Mouse (Mus musculus) limb, embryonic 10.5 days (tissue): ENCODE measurements at regions not wholly inside any gene's neighbourhood (a gene's known extent, or its start where the extent isn't known, plus 50 kb on each side); places are given as distances from the start of the nearest gene placed in this dataset.

Experiments
- DNase-seq: peaks from one replicate; pipeline ENCODE4 v3.0.0-alpha.2; 2017; ENCODE audit warnings: low spot score
- H3K27ac ChIP-seq: fragments of 300-500 bp; sonication (generic); 2 replicates; pipeline ENCODE4 v1.5.1; 2016; ENCODE audit warnings: mild to moderate bottlenecking
- H3K27me3 ChIP-seq: fragments of 300-500 bp; sonication (generic); 2 replicates; pipeline ENCODE4 v1.6.1; 2016; ENCODE audit warnings: low read depth, mild to moderate bottlenecking; ENCODE audit not compliant: poor library complexity, severe bottlenecking
- H3K36me3 ChIP-seq: fragments of 300-500 bp; sonication (generic); 2 replicates; pipeline ENCODE4 v1.6.1; 2016; ENCODE audit warnings: mild to moderate bottlenecking, moderate library complexity
- H3K4me1 ChIP-seq: fragments of 300-500 bp; sonication (generic); 2 replicates; pipeline ENCODE4 v1.6.1; 2016
- H3K4me3 ChIP-seq: fragments of 300-500 bp; sonication (generic); 2 replicates; pipeline ENCODE4 v1.5.1; 2016; ENCODE audit warnings: mild to moderate bottlenecking, moderate library complexity
- H3K9me3 ChIP-seq: fragments of 300-500 bp; sonication (generic); replicated peaks from 2 replicates; pipeline ENCODE4 v1.6.1; 2016; ENCODE audit warnings: mild to moderate bottlenecking
- WGBS: fragments of 180-500 bp; shearing (Covaris S2); methylation state at CpG from one replicate; pipeline ENCODE4 v1.1.7; 2016; 5-methylcytosine and 5-hydroxymethylcytosine counted together

GRCm38 (mm10) chr7:129079786-129080185 lies 177.0 kb upstream of the Plpp4 start:
- no peaks in the 10 kb centered on the region for H3K4me1 ChIP-seq
- H3K27me3 ChIP-seq = no peaks in the 10 kb centered on the region
- 91% methylated on average over 6 of the region's 6 CpGs for WGBS
- no peak overlapping the region for H3K27ac ChIP-seq
- H3K4me3 ChIP-seq = no peak overlapping the region
- no peak for DNase-seq
- H3K9me3 ChIP-seq = no peaks in the 10 kb centered on the region
- no peaks in the 10 kb centered on the region for H3K36me3 ChIP-seq

DNA sequence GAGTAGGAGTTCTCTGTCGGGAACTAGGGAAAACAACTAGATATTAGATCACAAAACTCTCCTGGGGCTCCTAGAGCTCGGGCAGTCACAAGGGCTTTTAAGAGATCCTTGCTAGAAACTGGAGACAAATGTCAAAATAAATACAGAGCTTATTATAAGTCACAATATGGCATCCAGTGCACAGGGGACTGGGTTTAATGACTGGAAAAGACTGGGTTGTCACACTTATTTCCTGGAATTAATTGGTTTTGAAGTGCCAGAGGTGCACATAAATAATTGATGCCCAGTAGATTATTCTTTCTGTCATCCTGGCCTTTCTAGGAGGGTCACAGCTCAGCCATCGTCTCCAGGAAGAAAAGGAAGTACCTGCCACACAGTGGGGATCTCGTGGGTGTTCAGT lies 165.4 kb upstream of the Plpp4 start:
- H3K27ac ChIP-seq = no peak overlapping the region
- no peak overlapping the region for H3K4me3 ChIP-seq
- H3K27me3 ChIP-seq = no peaks in the 10 kb centered on the region
- H3K4me1 ChIP-seq = no peaks in the 10 kb centered on the region
- 66% methylated on average over 4 of the region's 4 CpGs for WGBS
- DNase-seq = no peak
- H3K36me3 ChIP-seq = no peaks in the 10 kb centered on the region
- H3K9me3 ChIP-seq = no peaks in the 10 kb centered on the region

DNA sequence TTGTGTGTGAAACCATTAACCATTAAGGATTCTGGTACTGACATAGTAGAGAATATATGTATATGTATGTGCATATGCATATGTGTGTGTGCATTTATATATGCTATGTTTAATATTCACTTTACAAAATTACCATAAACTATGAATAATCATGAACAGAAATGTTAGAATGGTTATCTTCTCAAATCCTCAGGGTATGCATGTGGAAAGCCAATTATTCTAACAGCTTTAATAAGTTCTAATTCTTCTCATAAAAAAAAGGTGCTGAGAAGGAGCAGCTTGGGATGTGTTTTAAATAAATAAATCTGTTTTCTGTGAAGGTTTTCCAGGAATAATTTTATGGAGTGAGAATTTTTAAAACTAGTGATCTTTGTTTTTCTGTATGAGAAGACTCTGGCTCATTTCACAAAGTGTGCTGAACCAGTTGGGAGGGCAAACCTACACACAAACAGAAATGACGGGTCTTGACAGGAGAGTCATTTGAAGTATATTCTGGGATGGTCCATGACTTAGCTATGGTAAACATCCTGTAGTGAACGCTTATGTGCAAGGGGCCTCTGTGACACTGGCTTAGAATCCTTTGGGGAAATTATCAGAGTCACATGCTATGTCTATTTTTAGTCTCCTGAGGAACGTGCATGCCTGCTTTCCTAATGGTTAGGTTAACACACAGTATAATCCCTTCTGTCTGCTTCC lies 160.3 kb upstream of the Plpp4 start:
- Histone ChIP-seq H3K27ac (no peak overlapping the region), H3K9me3 (no peaks in the 10 kb centered on the region), H3K27me3 (no peaks in the 10 kb centered on the region), H3K4me1 (no peaks in the 10 kb centered on the region), H3K36me3 (no peaks in the 10 kb centered on the region), H3K4me3 (no peak overlapping the region)
- no peak for DNase-seq
- 75% methylated on average over 3 of the region's 3 CpGs for whole genome bisulfite sequencing

GRCm38 (mm10) chr7:129102437-129102836 lies 154.4 kb upstream of the Plpp4 start:
- Histone ChIP-seq H3K36me3 (no peaks in the 10 kb centered on the region), H3K4me3 (no peak overlapping the region), H3K27ac (no peak overlapping the region), H3K4me1 (no peaks in the 10 kb centered on the region), H3K27me3 (no peaks in the 10 kb centered on the region), H3K9me3 (no peaks in the 10 kb centered on the region)
- no peak for DNase-seq
- 62% methylated on average over 4 of the region's 4 CpGs for WGBS

DNA sequence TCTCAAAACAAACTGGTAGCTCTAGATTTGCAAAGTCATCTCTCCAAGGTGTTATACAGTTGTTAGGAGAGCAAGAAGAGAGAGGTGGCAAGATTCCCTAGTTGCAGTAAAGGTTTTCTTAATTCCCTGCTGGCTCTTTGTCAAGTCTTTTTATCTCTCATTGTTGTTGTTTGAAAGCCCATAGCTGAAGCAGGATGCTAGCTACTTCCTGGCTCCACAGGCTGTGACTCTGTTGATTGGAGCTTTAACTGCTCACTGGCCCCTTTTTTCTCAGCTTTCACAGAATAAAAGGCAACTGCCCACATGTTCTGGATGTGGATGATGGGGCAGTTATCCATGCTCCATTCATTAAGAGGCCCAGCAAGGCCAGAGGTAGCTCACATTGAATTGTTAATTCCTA lies 122.7 kb upstream of the Plpp4 start:
- H3K27ac ChIP-seq = no peak overlapping the region

GRCm38 (mm10) chr7:129134661-129135215 lies 122.1 kb upstream of the Plpp4 start:
- H3K4me1 ChIP-seq = no peaks in the 10 kb centered on the region
- H3K27me3 ChIP-seq = no peaks in the 10 kb centered on the region
- no peak overlapping the region for H3K4me3 ChIP-seq
- no peak overlapping the region for H3K27ac ChIP-seq
- 40% methylated on average over 4 of the region's 4 CpGs for WGBS
- H3K9me3 ChIP-seq = no peaks in the 10 kb centered on the region
- no peak for DNase-seq
- H3K36me3 ChIP-seq = no peaks in the 10 kb centered on the region

More for the DNA sequence above, 122.7 kb upstream of the Plpp4 start:
- no peak overlapping the region for H3K4me3 ChIP-seq
- H3K27me3 ChIP-seq = no peaks in the 10 kb centered on the region
- H3K9me3 ChIP-seq = no peaks in the 10 kb centered on the region
- DNase-seq = no peak
- no peaks in the 10 kb centered on the region for H3K36me3 ChIP-seq
- H3K4me1 ChIP-seq = no peaks in the 10 kb centered on the region

GRCm38 (mm10) chr7:129137303-129137990 lies 119.4 kb upstream of the Plpp4 start:
- Histone ChIP-seq H3K27me3 (no peaks in the 10 kb centered on the region), H3K4me1 (no peaks in the 10 kb centered on the region), H3K4me3 (no peak overlapping the region), H3K36me3 (no peaks in the 10 kb centered on the region), H3K9me3 (no peaks in the 10 kb centered on the region), H3K27ac (no peak overlapping the region)
- 90% methylated on average over 11 of the region's 11 CpGs for WGBS
- no peak for DNase-seq

DNA sequence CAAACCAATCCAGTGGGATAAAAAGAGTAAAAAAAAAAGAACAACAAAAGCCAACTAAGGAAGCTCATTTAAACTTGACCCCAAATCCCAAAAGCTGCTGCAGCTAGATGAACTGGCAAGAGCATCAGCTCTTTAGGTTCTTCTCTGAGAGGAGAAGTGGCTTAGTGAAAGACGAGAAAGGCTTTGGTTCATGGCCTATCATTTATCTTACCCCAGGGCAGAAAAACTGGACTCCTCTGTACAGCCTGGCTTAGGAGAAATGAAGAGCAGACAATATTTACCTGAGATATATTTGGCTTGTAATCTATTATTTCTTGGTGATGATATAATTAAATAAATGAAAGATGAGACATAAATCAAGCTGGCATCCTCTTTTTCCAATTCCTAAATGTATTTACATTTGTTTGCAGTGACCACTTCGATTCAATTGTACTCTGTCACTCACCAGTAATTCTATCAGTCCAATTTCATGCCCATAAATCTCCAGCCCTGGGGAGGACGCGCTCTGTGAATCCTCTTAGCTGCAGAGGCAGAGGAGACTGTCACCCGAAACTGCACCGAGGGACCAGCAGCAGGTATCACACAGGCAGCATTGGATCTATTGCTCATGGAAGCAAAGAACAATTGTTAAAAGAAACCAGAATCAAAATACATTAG lies 114.8 kb upstream of the Plpp4 start:
- H3K27ac ChIP-seq = no peak overlapping the region
- WGBS = 77% methylated on average over 6 of the region's 6 CpGs
- no peaks in the 10 kb centered on the region for H3K4me1 ChIP-seq

GRCm38 (mm10) chr7:129142599-129142949 lies 114.3 kb upstream of the Plpp4 start:
- no peak for DNase-seq
- 78% methylated on average over 5 of the region's 5 CpGs for WGBS
- H3K27ac ChIP-seq = no peak overlapping the region
- H3K27me3 ChIP-seq = no peaks in the 10 kb centered on the region
- no peaks in the 10 kb centered on the region for H3K36me3 ChIP-seq
- no peaks in the 10 kb centered on the region for H3K9me3 ChIP-seq
- no peak overlapping the region for H3K4me3 ChIP-seq
- no peaks in the 10 kb centered on the region for H3K4me1 ChIP-seq

More for the DNA sequence above, 114.8 kb upstream of the Plpp4 start:
- no peak overlapping the region for H3K4me3 ChIP-seq
- H3K9me3 ChIP-seq = no peaks in the 10 kb centered on the region
- DNase-seq = no peak
- H3K36me3 ChIP-seq = no peaks in the 10 kb centered on the region
- H3K27me3 ChIP-seq = no peaks in the 10 kb centered on the region

DNA sequence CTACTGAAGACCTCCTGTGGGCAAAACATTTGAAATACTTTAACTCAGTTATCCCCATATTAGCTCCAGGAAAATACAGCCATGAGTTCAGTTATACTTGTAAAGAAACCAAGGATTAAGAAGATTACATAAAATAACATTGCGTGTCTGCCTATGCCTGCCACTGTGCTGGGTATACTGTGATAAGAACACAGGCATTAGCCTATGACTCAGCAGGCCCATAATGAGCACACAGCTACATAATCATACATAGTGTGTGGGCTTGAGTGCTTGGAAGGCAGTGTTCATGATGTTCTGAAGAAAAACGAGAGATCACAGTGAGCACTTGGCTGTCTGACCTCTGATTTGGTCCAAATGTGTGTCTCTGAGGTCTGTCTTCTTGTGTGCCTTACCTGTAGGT lies 101.3 kb upstream of the Plpp4 start:
- H3K9me3 ChIP-seq = no peaks in the 10 kb centered on the region
- no peaks in the 10 kb centered on the region for H3K36me3 ChIP-seq
- no peak for DNase-seq
- H3K4me1 ChIP-seq = no peaks in the 10 kb centered on the region
- 87% methylated on average over 2 of the region's 2 CpGs for WGBS
- no peaks in the 10 kb centered on the region for H3K27me3 ChIP-seq
- H3K27ac ChIP-seq = no peak overlapping the region
- H3K4me3 ChIP-seq = no peak overlapping the region

DNA sequence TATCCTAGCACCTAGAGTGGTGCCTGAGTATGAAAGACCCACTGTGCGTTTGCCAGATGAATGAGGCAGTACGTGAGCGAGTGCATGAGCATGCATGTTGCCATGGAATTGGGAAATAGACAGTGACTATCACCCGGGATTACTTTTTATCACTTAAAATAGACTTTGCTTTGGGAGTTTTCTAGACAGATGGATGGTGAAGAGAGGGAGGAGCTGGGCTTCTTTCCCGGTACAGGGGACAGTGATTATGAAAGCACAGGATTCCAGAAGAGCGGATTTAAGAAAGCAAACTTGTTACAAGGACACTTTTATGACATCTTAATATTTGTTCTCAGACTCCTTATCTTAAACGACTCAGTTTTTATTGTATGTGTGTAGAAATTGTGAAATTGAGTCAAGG lies 86.9 kb upstream of the Plpp4 start:
- no peak overlapping the region for H3K4me3 ChIP-seq
- H3K36me3 ChIP-seq = no peaks in the 10 kb centered on the region
- no peaks in the 10 kb centered on the region for H3K27me3 ChIP-seq
- 96% methylated on average over 7 of the region's 7 CpGs for WGBS
- DNase-seq = no peak
- no peaks in the 10 kb centered on the region for H3K9me3 ChIP-seq
- H3K4me1 ChIP-seq = no peaks in the 10 kb centered on the region
- no peak overlapping the region for H3K27ac ChIP-seq

- DNase-seq = no peak
- H3K27ac ChIP-seq = no peak overlapping the region
- H3K4me3 ChIP-seq = no peak overlapping the region
- H3K36me3 ChIP-seq = no peaks in the 10 kb centered on the region
- H3K4me1 ChIP-seq = no peaks in the 10 kb centered on the region
- H3K9me3 ChIP-seq = no peaks in the 10 kb centered on the region
- 92% methylated on average over 1 of the region's 1 CpGs for WGBS
- H3K27me3 ChIP-seq = no peaks in the 10 kb centered on the region
These were observed 65.9 kb upstream of the Plpp4 start for GRCm38 (mm10) chr7:129190933-129191332.

DNA sequence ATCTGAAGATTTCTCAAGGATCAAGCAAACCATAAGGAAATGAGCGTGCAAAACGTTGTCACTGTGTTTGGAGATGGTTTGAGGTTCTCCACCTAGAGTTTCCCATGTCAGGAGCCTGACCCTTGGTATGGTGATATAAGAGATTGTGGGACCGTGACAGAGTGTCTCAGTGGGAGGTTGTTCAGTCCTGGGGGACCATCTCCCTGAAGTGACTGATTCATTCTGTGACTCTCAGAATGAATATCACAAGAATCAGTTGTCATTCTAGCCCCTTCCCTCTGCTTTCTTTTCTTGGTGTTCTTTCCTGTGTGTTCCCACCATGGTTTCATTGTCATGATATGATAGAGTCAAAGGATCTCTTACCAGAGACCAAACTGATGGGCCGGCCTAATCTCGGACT lies 49.8 kb upstream of the Plpp4 start:
- H3K4me1 ChIP-seq = no peaks in the 10 kb centered on the region
- WGBS = 90% methylated on average over 5 of the region's 5 CpGs
- no peak for DNase-seq
- H3K4me3 ChIP-seq = no peak overlapping the region
- no peaks in the 10 kb centered on the region for H3K36me3 ChIP-seq
- H3K9me3 ChIP-seq = no peaks in the 10 kb centered on the region
- no peaks in the 10 kb centered on the region for H3K27me3 ChIP-seq
- H3K27ac ChIP-seq = no peak overlapping the region
